Mouse (Mus musculus) lung, postnatal 0 days (tissue): ENCODE measurements at regions not wholly inside any gene's neighbourhood (a gene's known extent, or its start where the extent isn't known, plus 50 kb on each side); places are given as distances from the start of the nearest gene placed in this dataset.

ENCODE experiments used
- CTCF ChIP-seq: IDR thresholded peaks from 2 replicates; pipeline ENCODE4 v1.5.1; 2016; ENCODE audit warnings: antibody characterized with exemption, mild to moderate bottlenecking
- EP300 ChIP-seq: IDR thresholded peaks from 2 replicates; pipeline ENCODE4 v1.6.1; 2016; ENCODE audit warnings: antibody characterized with exemption, mild to moderate bottlenecking, control low read depth

DNA sequence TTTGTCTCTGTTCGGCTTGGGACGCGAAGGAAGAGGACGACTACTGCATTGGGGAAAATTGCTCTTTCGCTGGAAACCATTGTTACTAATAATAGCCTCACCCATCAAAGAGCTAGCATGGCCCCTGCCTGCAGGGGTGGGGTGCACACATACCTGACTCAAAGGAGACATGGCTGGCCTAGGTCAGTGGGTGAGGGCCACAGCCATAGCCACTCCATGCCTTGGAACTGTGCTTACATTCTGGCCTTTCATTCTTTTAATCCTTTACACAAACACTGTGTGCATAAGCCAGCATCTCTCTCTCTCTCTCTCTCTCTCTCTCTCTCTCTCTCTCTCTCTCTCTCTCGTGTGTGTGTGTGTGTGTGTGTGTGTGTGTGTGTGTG, 265.9 kb downstream of the Bcor start:
- TF ChIP-seq CTCF: no peak
- no peak for TF ChIP-seq EP300
